Mouse (Mus musculus) macrophage (primary cell): ENCODE measurements around the gene Csad. TPM values are rescaled to one million over a fixed set of nuclear protein-coding genes. Genes with fewer than 3 reads are reported as not detected.
A peak's percentile ranks its signal among the peaks of the same experiment; 100 is the strongest.
"Not testable (repeated sequence)": the region's sequence is repeated elsewhere in the genome, so short reads cannot be mapped to it uniquely, and the experiment has no call there.

Experiments used
- H3K27ac ChIP-seq: fragments of 350-480 bp; formaldehyde crosslinking; 2 replicates; pipeline ENCODE4 v1.9.0; 2021
- H3K36me3 ChIP-seq: fragments of 350-480 bp; formaldehyde crosslinking; 2 replicates; pipeline ENCODE4 v1.9.0; 2021; ENCODE audit errors: inconsistent target
- H3K4me3 ChIP-seq: fragments of 350-480 bp; formaldehyde crosslinking; 2 replicates; pipeline ENCODE4 v1.9.0; 2021; ENCODE audit errors: inconsistent target
- H3K79me2 ChIP-seq: fragments of 350-480 bp; formaldehyde crosslinking; 2 replicates; pipeline ENCODE4 v1.9.0; 2021; ENCODE audit errors: inconsistent target
- WGBS: methylation state at CpG from one replicate; pipeline ENCODE4 v1.1.7; 2026; ENCODE audit warnings: inconsistent platforms; ENCODE audit not compliant: missing documents; 5-methylcytosine and 5-hydroxymethylcytosine counted together
- polyA plus RNA-seq: library from polyadenylated mRNA; stranded (reverse); fragments of 250-400 nt; gene quantifications from 3 replicates; pipeline ENCODE4 v1.2.4, GENCODE M21; 2018; ENCODE audit warnings: inconsistent platforms

Gene Csad
- polyA plus RNA-seq, 1 experiment from 2014 or later: 10.6 TPM

DNA sequence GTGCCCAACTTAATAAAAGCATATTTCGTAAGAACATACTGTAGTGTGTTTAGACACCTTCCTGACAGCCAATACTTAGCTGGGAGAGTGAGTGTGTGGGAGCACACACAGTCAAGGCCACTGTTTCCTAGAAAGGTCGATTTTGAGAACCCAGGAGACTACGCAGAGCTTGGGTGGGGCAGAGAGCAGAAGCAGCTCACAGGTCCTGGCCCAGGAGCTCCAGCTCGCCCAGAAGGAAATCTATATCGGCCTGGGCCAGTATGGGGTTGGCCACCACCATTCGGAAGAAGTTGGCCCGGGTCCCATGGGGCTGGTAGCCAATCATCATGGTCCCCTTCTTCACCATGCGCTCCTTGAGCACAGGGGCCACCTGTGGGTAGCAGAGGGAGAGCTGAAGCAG lies 27.1 kb downstream of the Csad start:
- Histone ChIP-seq H3K79me2 (no peaks in the 10 kb centered on the region), H3K27ac (no peak overlapping the region), H3K36me3 (no peaks in the 10 kb centered on the region), H3K4me3 (no peak overlapping the region)
- WGBS: 94% methylated on average over 8 of the region's 8 CpGs

GRCm38 (mm10) chr15:102176571-102177316 lies 27.8 kb downstream of the Csad start:
- H3K36me3 ChIP-seq: no peaks in the 10 kb centered on the region
- H3K4me3 ChIP-seq: no peak overlapping the region
- H3K27ac ChIP-seq: no peak overlapping the region
- 89% methylated on average over 7 of the region's 7 CpGs for WGBS
- H3K79me2 ChIP-seq: no peaks in the 10 kb centered on the region

DNA sequence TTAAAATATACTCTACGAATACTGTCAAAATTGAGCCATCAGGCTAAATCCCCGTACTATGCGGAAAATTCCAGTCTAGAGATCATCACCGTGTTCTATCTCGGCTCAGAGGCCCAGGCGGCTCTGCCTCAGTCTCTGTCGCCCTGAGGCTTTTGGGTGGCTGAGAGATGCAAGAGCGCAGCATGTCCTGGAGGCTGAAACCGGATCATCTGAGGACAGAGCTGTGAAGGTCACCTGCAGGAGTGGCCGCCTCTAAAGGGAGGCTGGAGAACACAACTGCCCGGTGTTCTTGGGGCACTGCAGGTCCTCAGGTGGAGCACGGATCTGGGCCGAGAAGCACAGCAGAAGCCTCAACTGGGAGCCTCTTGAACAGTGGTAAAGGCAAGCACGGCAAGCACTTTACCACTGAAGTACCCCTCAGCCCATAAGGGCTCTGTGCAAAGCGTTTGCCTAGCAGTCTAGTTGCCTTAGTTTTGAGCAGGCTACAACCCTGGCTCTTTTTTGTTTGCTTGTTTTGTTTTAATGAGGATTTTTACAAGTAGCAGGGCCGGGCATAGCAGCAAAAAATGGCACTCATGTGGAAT lies 28.7 kb downstream of the Csad start:
- H3K79me2 ChIP-seq: no peaks in the 10 kb centered on the region
- no peak overlapping the region for H3K4me3 ChIP-seq
- H3K36me3 ChIP-seq: no peaks in the 10 kb centered on the region
- H3K27ac ChIP-seq: no peak overlapping the region
- WGBS: 97% methylated on average over 16 of the region's 16 CpGs

DNA sequence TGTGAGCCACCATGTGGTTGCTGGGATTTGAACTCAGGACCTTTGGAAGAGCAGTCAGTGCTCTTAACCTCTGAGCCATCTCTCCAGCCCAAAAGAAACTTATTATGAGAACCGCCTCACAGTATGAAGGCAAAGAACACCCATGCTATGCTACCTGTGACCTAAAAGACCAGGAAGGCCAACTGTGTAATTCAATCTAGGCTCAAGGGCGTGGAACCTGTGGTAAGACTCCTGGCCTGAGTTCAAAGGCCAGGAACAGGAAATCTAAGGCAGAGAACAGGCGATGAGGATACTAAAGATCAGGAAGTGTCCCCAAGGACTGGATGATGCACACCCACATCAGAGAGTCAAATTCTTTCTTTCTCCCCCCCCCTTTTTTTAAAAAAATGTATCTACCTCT lies 30.9 kb downstream of the Csad start:
- WGBS: 79% methylated on average over 3 of the region's 3 CpGs
- H3K79me2 ChIP-seq: no peaks in the 10 kb centered on the region

GRCm38 (mm10) chr15:102169064-102169463 lies 35.5 kb downstream of the Csad start:
- H3K36me3 ChIP-seq: no peaks in the 10 kb centered on the region
- 48% methylated on average over 2 of the region's 2 CpGs for WGBS
- H3K79me2 ChIP-seq: no peaks in the 10 kb centered on the region
- H3K4me3 ChIP-seq: no peak overlapping the region
- no peak overlapping the region for H3K27ac ChIP-seq

More for the DNA sequence above, 30.9 kb downstream of the Csad start:
- no peak overlapping the region for H3K4me3 ChIP-seq
- H3K36me3 ChIP-seq: no peaks in the 10 kb centered on the region
- H3K27ac ChIP-seq: no peak overlapping the region

DNA sequence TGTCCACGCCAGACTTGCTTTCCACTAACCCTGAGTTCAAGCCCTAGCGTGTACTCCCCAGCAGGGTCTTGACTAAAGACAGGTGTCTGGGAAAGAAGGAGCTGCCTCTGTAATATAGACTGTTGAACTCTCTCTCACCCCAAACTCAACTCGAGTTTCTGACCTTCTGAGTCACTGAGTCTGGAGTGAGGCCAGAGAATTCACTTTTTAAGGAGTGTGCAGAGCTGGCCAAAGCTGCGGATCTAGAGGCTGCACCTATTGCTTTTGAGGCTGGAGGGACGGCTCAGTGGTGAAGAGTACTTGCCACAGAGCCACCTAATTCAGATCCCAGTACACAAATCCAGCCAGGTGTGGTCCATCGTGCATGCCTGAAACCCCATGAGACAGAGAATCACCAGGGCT lies 36.9 kb downstream of the Csad start:
- Histone ChIP-seq H3K27ac (no peak overlapping the region), H3K4me3 (no peak overlapping the region), H3K36me3 (no peaks in the 10 kb centered on the region), H3K79me2 (no peaks in the 10 kb centered on the region)
- 67% methylated on average over 6 of the region's 6 CpGs for WGBS

GRCm38 (mm10) chr15:102165468-102166100 lies 38.9 kb downstream of the Csad start:
- WGBS: 8% methylated on average over 6 of the region's 6 CpGs
- H3K27ac ChIP-seq: no peak overlapping the region
- no peak overlapping the region for H3K4me3 ChIP-seq
- no peaks in the 10 kb centered on the region for H3K36me3 ChIP-seq
- H3K79me2 ChIP-seq: no peaks in the 10 kb centered on the region

- Histone ChIP-seq H3K36me3 (no peaks in the 10 kb centered on the region), H3K27ac (no peak overlapping the region), H3K4me3 (no peak overlapping the region), H3K79me2 (no peaks in the 10 kb centered on the region)
- WGBS: 35% methylated on average over 3 of the region's 3 CpGs
These were observed 40.4 kb downstream of the Csad start for GRCm38 (mm10) chr15:102163900-102164693.

GRCm38 (mm10) chr15:102160415-102161060 lies 44.0 kb downstream of the Csad start:
- Histone ChIP-seq H3K27ac (no peak overlapping the region), H3K4me3 (no peak overlapping the region), H3K79me2 (no peaks in the 10 kb centered on the region), H3K36me3 (no peaks in the 10 kb centered on the region)
- WGBS: 73% methylated on average over 25 of the region's 27 CpGs

DNA sequence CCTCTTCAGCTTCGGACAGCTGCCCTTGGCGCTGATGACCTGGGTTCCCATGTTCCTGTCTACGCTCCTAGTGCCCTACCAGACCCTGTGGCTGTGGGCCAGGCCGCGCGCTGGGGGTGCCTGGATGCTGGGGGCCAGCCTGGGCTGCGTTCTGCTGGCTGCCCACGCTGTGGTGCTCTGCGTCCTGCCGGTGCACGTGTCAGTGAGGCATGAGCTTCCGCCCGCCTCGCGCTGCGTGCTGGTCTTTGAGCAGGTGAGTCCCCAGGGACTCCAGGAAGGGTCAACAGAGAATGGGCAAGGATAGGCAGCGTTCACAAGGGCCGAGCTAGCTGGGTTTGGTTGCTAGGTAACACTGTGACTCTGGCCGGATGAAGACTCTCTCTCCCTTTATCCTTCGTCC lies 47.7 kb downstream of the Csad start:
- H3K79me2 ChIP-seq: no peaks in the 10 kb centered on the region
- 87% methylated on average over 15 of the region's 20 CpGs for WGBS
- H3K36me3 ChIP-seq: no peaks in the 10 kb centered on the region
- no peak overlapping the region for H3K4me3 ChIP-seq
- H3K27ac ChIP-seq: no peak overlapping the region

- H3K27ac ChIP-seq, H3K79me2 ChIP-seq, H3K4me3 ChIP-seq, H3K36me3 ChIP-seq: not testable (repeated sequence)
- 98% methylated on average over 6 of the region's 6 CpGs for whole genome bisulfite sequencing
These were observed 49.5 kb downstream of the Csad start for GRCm38 (mm10) chr15:102155006-102155405.

- WGBS: 79% methylated on average over 4 of the region's 4 CpGs
- no peak overlapping the region for H3K4me3 ChIP-seq
- H3K79me2 ChIP-seq: no peaks in the 10 kb centered on the region
These were observed 51.9 kb downstream of the Csad start for GRCm38 (mm10) chr15:102152646-102153045.

DNA sequence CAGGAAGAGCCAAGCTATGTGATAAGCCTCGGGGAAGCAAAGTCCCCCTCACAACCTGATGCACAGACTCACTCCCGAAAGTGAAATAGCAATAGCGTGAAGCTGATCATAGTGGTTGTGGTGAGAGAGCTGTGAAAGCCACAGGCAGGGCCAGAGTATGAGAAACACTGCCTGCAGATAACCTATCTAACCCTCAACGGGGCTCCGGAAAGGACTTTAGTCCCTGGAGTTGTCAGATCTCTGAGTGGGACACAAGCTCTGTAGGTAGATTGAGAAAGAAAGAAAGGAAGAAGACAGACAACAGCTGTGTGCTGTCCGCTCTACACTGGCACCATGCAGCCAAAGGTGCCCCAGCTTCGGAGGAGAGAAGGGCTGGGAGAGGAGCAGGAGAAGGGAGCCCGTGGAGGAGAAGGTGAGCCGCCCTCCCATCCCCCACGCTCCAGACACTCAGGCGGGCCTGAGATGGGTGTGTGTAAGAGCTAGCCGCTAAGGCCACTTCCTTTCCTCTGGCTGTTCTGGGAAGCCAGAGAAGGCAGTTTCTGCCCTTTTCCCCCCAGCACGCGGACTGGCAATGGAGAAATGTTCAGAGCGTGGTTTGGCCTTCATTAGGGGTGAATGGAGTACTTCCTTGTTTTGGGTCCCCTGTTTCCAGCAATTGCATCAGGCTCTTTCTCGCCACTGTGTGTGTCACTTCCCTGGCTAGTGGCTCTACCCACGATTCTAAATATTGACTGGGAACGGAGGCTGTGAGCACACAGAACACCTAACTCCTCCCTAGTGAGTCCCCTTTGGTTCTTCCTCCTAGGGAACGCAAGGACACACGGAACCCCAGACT lies 54.0 kb downstream of the Csad start, which contains the start of gene Soat2:
Gene Soat2, plus strand, starts transcription at position 226 of the 835 bp plus-strand sequence.
- 11% methylated on average over 19 of the region's 20 CpGs for WGBS
- Histone ChIP-seq H3K27ac (peak within 1 kb of the TSS; percentile 92), H3K36me3 (no peaks in the 10 kb centered on the region), H3K79me2 (no peaks in the 10 kb centered on the region), H3K4me3 (peak within 1 kb of the TSS; percentile 15; the same call in 1 of the 2 replicates)

More at GRCm38 (mm10) chr15:102152646-102153045, 51.9 kb downstream of the Csad start:
- no peaks in the 10 kb centered on the region for H3K36me3 ChIP-seq
- H3K27ac ChIP-seq: no peak overlapping the region
